Mouse (Mus musculus) cortical plate, adult 2 months (tissue): ENCODE data around the gene Dffa.

Experiments
- CTCF ChIP-seq: fragments of 200-500 bp; IDR thresholded peaks from 2 replicates; pipeline ENCODE4 v1.5.1; 2011; ENCODE audit warnings: mild to moderate bottlenecking, control low read depth, low read length; ENCODE audit not compliant: insufficient read depth; ENCODE audit errors: extremely low read depth
- POLR2A ChIP-seq: fragments of 200-500 bp; IDR thresholded peaks from 2 replicates; pipeline ENCODE4 v1.6.1; 2011; ENCODE audit warnings: mild to moderate bottlenecking, low read length, control low read depth; ENCODE audit not compliant: insufficient read depth; ENCODE audit errors: extremely low read depth

DNA sequence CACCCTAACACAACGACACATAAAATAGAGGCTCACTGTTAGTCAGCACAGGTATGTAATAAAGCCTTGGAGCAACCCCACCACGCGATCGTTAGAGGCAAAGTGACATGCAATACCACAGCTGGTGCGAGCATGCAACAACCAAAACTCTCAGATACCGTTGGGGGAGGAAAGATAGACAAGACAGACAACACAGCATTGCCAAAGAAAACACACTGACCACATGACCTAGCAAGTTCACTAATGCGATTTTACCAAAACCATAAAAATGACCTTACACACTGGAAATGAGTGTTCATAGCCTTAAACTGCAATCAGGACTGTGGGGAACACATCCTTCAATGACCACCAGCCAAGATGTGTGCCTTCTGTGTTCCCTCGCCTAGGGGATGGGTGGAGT is 12.6 kb upstream of the Dffa start:
- TF ChIP-seq POLR2A (no peak), CTCF (no peak)
